Mouse (Mus musculus): ENCODE results near the gene Hmgcs1.

DNA sequence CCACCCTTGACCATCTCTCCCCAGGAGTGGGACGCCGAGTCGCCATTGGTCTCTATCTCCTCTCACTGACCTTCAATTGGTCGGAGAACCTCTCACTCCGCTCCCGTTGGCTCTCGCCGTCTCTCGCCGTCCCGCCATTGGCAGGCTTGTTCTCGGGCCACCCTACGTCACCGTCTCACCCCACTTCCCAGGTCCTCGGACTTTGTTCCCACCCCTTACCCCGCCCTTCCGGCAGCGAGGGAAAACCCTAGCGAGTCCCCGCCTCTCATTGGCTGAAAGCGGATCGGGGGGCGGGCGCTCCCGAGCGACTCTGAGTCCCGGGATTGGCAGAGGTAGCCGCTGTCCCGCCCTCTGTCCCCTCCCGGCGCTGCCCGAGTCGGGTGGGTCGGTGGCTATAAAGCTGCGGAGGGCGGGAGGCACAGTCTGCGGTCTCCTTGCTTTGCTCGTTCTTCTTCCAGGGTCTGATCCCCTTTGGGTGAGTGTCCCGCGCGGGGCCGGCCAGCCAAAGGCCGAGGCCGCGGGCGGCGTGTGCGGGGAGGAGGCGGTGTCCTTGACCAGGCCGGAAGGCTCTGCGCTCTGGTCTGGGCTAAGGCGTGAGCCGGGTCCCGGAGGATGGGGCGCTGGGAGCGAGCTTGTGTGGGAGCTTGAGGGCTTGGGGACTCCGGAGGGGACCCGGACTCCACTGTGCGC, at the start of gene Hmgcs1:
- TF ChIP-seq POLR2A (IDR thresholded peaks at IDR 0.05; ENCODE audit: borderline replicate concordance, control insufficient read depth, low read depth, low read length), result no peak; the same call in 1 of the 2 replicates
- TF ChIP-seq CTCF (IDR thresholded peaks at IDR 0.05; ENCODE audit: control insufficient read depth, insufficient read depth, low read length), result no peak

All from bone marrow, adult 2 months (tissue).